Mouse (Mus musculus) megakaryocyte, embryonic 14.5 days (primary cell): ENCODE measurements around the gene Tjp1.

ENCODE experiments used
- FLI1 ChIP-seq: IDR thresholded peaks from 2 replicates; pipeline ENCODE4 v1.6.1; 2012; ENCODE audit warnings: low read length, inconsistent platforms, mixed read lengths
- GATA1 ChIP-seq: IDR thresholded peaks from 3 replicates; pipeline ENCODE4 v1.6.1; 2012; ENCODE audit warnings: mixed read lengths, low read length, inconsistent platforms, borderline replicate concordance

GRCm38 (mm10) chr7:65438146-65438545 lies 89.4 kb downstream of the Tjp1 start:
- no peak for TF ChIP-seq GATA1
- no peak for TF ChIP-seq FLI1
